Mouse (Mus musculus) testis, postnatal 10 days (tissue): Measurements from ENCODE around the gene Krtcap3.
"Not testable (repeated sequence)": the region's sequence is repeated elsewhere in the genome, so short reads cannot be mapped to it uniquely, and the experiment has no call there.

Experiments
- DNase-seq: peaks from one replicate; pipeline ENCODE4 v3.0.0; 2021; ENCODE audit warnings: low spot score

Gene Krtcap3

GRCm38 (mm10) chr5:31251541-31252101, at the start of gene Krtcap3:
Krtcap3 (plus strand) TSS chr5:31251691.
- DNase-seq: peak; percentile 66

GRCm38 (mm10) chr5:31201742-31202590, 49.5 kb upstream of the Krtcap3 start, which contains the start of gene Zfp513:
Zfp513 (minus strand) TSS chr5:31202303.
- peak; percentile 90 for DNase-seq

DNA sequence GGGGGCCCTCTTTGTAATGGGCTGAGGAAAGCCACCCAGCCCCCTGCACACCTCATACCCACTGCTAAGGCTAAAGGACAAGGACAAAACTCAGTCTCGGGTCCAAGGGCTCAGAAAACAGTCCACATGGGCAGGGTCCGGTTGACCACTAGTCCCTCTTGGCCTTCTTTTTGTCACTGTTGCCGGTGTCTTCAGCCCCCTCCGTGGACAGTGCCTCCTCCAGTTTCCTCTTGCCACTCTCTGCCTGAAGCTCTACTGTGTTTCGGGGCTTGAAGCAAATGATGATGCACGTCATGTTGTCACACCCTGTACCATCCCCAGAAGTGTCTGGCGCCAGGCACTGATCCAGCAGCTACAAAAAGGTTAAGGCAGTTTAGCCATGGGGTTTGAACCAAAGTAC, 48.6 kb upstream of the Krtcap3 start:
- no peak for DNase-seq

GRCm38 (mm10) chr5:31203866-31204265, 47.6 kb upstream of the Krtcap3 start:
- no peak for DNase-seq

- DNase-seq: no peak
Measured at GRCm38 (mm10) chr5:31204421-31204820, 47.1 kb upstream of the Krtcap3 start.

DNA sequence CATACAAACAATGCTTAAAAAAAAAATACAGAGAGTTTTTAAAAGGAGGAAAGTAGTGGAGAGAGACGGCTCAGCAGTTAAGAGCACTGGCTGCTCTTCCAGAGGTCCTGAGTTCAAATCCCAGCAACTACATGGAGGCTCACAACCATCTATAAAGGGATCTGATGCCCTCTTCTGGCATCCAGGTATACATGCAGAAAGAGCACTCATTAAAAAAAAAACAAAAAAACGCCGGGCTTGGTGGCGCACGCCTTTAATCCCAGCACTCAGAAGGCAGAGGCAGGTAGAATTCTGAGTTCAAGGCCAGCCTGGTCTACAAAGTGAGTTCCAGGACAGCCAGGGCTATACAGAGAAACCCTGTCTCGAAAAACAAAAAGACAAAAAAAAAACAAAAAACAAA, 34.9 kb upstream of the Krtcap3 start:
- not testable (repeated sequence) for DNase-seq

- DNase-seq: peak; percentile 39
Measured at GRCm38 (mm10) chr5:31218294-31218693, 33.2 kb upstream of the Krtcap3 start.

DNA sequence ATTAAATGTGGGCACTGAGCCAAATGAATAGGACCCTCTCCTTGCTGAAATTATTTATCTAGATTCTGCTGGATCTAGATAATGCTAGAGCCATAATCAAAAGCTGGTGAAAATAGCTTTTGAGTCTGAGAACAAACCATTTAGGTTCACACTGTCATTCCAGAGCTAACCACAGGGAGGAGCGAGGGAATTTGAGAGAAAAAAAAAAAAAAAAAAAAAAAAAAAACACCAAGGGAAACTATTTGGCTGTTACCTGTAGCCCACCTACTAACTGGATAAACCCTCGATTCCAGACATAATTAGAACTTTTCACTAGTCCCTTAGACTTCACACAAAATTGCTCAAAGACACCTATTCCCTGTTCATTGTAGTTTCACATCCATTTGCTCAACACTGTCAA, 32.4 kb upstream of the Krtcap3 start:
- peak; percentile 45 for DNase-seq

DNA sequence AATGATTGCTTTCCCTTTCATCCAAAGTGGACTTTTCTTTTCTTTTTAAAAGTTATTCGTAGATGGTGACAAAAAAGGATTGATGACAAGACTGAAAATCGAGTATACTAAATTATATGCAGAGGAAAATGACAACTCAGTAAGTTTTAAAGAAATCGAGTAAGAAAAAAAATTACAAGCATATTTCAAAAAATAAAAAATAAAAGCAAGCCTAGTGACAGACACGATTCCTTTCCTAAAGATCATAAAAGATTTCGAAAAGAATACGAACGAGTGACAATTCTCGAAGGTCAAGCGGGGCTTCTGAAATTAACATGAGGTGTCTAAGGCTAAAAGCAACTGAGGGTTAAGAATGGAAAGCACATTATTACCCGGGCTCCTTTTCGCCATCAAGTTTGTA, 32.0 kb upstream of the Krtcap3 start:
- DNase-seq: no peak

GRCm38 (mm10) chr5:31219911-31220447, 31.5 kb upstream of the Krtcap3 start:
- peak; percentile 77 for DNase-seq

DNA sequence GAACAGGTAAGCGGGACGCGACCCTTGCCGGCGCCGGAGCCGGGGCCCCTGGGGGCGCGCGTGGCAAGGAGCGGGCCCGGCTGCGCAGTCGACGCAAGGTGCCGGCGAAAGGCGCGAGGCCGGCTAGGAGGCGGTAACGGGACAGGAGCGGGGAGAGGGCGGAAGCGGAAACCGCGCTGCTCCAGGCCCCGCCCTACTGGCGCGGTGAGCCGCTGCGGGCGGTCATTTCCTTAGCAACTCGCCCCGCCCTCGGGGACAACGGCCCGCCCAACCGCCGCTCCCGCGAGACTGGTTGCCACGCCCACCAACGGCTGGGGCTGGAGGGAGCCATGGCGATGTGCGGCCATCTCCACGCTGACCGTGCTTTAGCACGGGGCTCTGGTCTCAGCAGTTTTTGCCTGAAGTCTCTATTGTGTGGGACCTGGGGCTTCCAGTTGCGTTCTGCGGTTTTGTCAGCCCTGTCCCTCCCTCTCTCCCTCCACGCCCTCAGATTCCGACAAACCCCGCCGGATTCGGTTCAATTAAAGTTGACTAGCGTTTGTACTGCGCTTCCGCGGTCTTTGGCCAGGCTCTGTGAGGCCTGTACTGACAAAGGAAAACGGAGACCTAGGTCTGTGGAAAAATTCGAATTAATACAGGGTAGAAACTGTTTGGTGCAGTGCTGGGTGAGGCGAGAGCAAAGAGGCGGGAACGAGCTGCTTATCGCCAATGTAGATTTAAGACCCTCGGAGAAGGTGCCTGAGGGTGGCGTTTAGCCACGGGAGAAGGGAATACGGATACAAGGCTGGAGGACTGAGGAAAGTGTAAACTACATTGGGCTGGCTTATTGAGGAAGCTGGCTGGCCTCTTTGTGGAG, 30.8 kb upstream of the Krtcap3 start, which contains the start of gene Ppm1g:
Gene Ppm1g, minus strand, starts transcription at position 240 of the 856 bp plus-strand sequence.
- DNase-seq: peak; percentile 100

DNA sequence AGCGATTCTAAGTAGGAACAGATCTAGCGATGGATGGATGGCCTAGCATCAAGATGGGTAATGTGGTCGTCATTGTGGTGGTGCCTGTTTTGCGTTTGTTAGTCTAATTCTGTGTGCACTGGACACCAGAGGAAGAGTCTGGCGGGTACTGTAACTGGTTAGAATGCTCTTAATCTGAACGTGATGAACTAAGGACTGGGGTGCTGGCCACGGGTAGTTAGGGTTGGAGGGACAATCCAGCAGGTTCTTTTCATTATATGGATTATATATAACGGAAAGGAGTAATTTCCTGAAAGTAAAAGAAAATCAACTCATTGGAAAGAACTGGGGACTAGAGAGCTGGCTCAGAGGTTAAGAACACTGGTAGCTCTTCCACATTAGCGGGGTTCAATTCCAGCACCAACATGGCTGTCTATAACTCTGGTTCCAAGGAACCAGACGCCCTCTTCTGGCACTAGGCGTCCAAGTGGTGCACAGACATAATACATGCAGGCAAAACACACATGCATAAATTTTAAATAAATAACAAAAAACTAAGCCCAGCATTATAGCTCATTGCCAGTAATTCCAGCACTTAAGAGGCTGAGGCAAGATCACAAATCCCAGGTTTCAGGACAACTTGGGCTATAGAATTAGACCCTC, 30.1 kb upstream of the Krtcap3 start:
- no peak for DNase-seq

- no peak for DNase-seq
Measured at GRCm38 (mm10) chr5:31222696-31223095, 28.8 kb upstream of the Krtcap3 start.

- DNase-seq: no peak
Measured at GRCm38 (mm10) chr5:31226641-31227040, 24.9 kb upstream of the Krtcap3 start.

GRCm38 (mm10) chr5:31240637-31241521, 10.6 kb upstream of the Krtcap3 start, which contains the start of the genes Nrbp1 and Gm9970:
Nrbp1 (plus strand) TSS chr5:31240864.
Gm9970 (minus strand) TSS chr5:31241232.
- DNase-seq: peak; percentile 96

GRCm38 (mm10) chr5:31241522-31242034, 9.9 kb upstream of the Krtcap3 start:
- DNase-seq: peak; percentile 51

DNA sequence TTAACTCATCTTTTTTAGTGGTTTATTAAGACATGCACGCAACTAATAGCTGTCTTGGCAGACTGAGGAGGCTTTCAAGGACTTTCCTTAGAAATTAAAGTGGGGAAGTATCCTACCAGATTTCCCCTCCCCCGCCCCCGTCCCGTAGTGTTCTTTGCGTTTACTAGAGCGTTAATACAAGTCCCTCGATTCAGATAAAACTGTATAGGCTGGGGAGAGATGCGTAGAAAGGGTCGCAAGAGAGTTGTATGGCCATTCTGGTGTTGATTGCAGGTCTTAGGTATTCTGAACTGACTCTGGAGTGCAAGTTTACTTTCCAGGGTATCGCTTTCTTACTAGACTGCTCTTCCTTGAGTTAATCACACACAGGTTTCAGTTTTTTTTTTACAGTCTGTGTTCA, 9.3 kb upstream of the Krtcap3 start:
- no peak for DNase-seq

GRCm38 (mm10) chr5:31250716-31251115, 775 bp upstream of the Krtcap3 start:
- peak; percentile 40 for DNase-seq

- peak; percentile 38 for DNase-seq
Measured at GRCm38 (mm10) chr5:31252151-31252550, 660 bp downstream of the Krtcap3 start.
